Mouse (Mus musculus) spleen, adult 2 months (tissue): ENCODE measurements around the gene Vmn2r68.

Experiments
- CTCF ChIP-seq: fragments of 200-500 bp; IDR thresholded peaks from 2 replicates; pipeline ENCODE4 v1.5.1; 2011; ENCODE audit warnings: mild to moderate bottlenecking, inconsistent platforms; ENCODE audit not compliant: insufficient read depth, insufficient read length, insufficient replicate concordance; ENCODE audit errors: extremely low read depth
- POLR2A ChIP-seq: fragments of 200-500 bp; IDR thresholded peaks from 2 replicates; pipeline ENCODE4 v1.6.1; 2011; ENCODE audit warnings: low read depth, low read length, inconsistent platforms

- TF ChIP-seq CTCF: no peak
- TF ChIP-seq POLR2A: no peak
Observed at GRCm38 (mm10) chr7:85237683-85238082, at the start of gene Vmn2r68.
